Mouse (Mus musculus): ENCODE results near the gene Gsto1. TPM values are rescaled to one million over a fixed set of nuclear protein-coding genes. Genes with fewer than 3 reads are reported as not detected.
A peak's percentile ranks its signal among the peaks of the same experiment; 100 is the strongest.
"Not testable (repeated sequence)": the region's sequence is repeated elsewhere in the genome, so short reads cannot be mapped to it uniquely, and the experiment has no call there.

The Gsto1 gene
- polyA plus RNA-seq, 1 experiment = 40.5 TPM

DNA sequence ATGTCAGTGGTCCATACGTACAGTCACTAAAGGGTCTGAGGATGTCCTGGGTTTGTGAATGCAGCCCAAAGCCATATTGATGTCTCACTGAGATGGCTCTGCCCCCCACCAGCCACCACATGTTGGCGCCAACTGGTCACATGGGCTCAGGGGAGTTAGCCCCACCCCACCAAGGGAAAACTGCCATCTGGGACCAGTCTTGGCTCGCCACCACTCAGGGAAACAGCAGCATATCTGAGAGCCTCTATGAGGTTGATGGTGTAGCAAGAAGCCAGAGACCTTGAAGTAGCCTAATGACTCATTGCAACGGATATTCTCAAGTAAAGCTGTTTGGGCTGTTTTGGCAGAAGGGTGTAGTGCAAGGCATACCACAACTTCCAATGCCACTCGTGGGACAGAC, 30.7 kb upstream of the Gsto1 start:
- 55% methylated on average over 5 of the region's 5 CpGs for WGBS
- H3K27me3 ChIP-seq (ENCODE audit: control insufficient read depth, insufficient read depth, low read length) = no peaks in the 10 kb centered on the region
- no peak for DNase-seq
- H3K4me3 ChIP-seq (replicated peaks; ENCODE audit: insufficient read depth, low read depth, low read length) = no peak overlapping the region
- H3K4me1 ChIP-seq (ENCODE audit: control insufficient read depth, insufficient read depth, low read length) = no peaks in the 10 kb centered on the region
- TF ChIP-seq POLR2A (IDR thresholded peaks at IDR 0.05; ENCODE audit: borderline replicate concordance, insufficient read depth, low read length) (no peak), CTCF (IDR thresholded peaks at IDR 0.05; ENCODE audit: borderline replicate concordance, insufficient read depth, low read depth, low read length) (no peak)
- no peak overlapping the region for H3K27ac ChIP-seq (ENCODE audit: insufficient read depth, low read length)

DNA sequence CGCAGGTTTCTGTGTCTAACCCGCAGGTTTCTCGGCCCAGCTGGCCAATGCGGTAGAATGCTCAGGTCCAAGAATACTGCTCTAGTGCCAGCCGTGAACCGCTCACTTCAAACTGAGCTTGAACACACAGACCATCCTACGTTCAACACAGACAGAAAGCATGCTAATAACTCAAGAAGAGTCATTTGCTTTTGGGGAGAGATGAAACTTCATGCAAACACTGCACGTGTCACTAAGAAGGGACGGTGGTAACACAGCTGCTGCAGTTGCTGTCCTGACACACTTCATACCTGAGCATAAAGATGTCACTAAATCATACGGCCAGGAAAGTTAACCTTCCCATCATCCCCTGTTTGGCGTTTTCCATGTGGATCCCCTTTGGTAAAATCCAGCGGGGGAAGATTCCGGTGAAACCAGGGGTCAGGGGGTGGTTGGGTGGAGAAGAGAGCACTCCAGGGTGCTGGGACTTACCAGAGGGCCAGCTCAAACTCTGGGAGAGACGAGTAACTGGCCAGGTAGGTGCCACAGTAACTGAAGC, 24.8 kb upstream of the Gsto1 start:
- no peaks in the 10 kb centered on the region for H3K27me3 ChIP-seq (ENCODE audit: control insufficient read depth, insufficient read depth, low read length)
- H3K4me3 ChIP-seq (replicated peaks; ENCODE audit: insufficient read depth, low read depth, low read length) = no peak overlapping the region
- 83% methylated on average over 14 of the region's 14 CpGs for WGBS
- TF ChIP-seq POLR2A (IDR thresholded peaks at IDR 0.05; ENCODE audit: borderline replicate concordance, insufficient read depth, low read length) (no peak), CTCF (IDR thresholded peaks at IDR 0.05; ENCODE audit: borderline replicate concordance, insufficient read depth, low read depth, low read length) (no peak)
- no peaks in the 10 kb centered on the region for H3K4me1 ChIP-seq (ENCODE audit: control insufficient read depth, insufficient read depth, low read length)
- H3K27ac ChIP-seq (ENCODE audit: insufficient read depth, low read length) = no peak overlapping the region
- DNase-seq = no peak

DNA sequence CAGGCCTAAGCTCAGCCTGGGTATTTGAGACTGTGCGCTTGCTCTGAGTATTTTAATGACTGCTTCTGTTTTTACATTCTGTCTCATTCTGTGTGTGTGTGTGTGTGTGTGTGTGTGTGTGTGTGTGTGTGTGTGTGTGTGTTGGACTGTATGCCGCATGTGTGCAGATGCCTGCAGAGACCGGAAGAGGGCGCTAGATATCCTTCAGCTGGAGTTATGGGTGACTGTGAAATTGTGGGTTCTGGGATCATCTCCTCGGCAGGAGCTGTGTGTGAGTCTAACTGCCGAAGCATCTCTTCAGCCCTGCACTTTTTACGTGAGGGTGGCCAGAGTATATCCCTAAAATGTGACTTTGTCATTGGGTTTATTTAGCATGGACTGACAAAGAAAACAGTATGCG, 23.7 kb upstream of the Gsto1 start:
- no peak overlapping the region for H3K4me3 ChIP-seq (replicated peaks; ENCODE audit: insufficient read depth, low read depth, low read length)
- 96% methylated on average over 8 of the region's 8 CpGs for WGBS
- DNase-seq = no peak
- no peaks in the 10 kb centered on the region for H3K27me3 ChIP-seq (ENCODE audit: control insufficient read depth, insufficient read depth, low read length)
- no peaks in the 10 kb centered on the region for H3K4me1 ChIP-seq (ENCODE audit: control insufficient read depth, insufficient read depth, low read length)
- TF ChIP-seq CTCF (IDR thresholded peaks at IDR 0.05; ENCODE audit: borderline replicate concordance, insufficient read depth, low read depth, low read length) (no peak), POLR2A (IDR thresholded peaks at IDR 0.05; ENCODE audit: borderline replicate concordance, insufficient read depth, low read length) (no peak)
- H3K27ac ChIP-seq (ENCODE audit: insufficient read depth, low read length) = no peak overlapping the region

DNA sequence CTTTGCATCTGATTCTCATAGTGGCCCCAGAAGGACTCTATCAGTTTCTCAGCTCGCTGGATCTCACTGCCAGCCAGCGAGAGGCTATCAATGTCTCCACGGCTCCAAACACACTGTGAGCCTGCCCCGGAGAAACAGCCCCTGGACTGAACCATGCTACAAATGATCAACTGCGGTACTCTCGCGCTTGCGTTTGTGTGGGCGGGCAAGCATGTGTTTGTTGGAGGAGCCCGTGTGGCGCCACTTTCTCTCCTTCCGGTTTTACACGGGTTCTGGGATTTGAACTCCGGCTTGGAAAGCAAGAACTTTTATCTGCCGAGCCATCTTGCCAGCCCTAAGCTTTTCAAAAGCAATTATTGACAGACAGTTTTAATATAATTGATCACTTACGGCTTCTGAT, 22.5 kb upstream of the Gsto1 start:
- Histone ChIP-seq H3K27me3 (ENCODE audit: control insufficient read depth, insufficient read depth, low read length) (peaks cover 2% of the 10 kb centered on the region; the same call in 1 of the 2 replicates), H3K27ac (ENCODE audit: insufficient read depth, low read length) (no peak overlapping the region), H3K4me1 (ENCODE audit: control insufficient read depth, insufficient read depth, low read length) (no peaks in the 10 kb centered on the region), H3K4me3 (replicated peaks; ENCODE audit: insufficient read depth, low read depth, low read length) (no peak overlapping the region)
- DNase-seq = no peak
- WGBS = 83% methylated on average over 16 of the region's 16 CpGs
- no peak for TF ChIP-seq CTCF (IDR thresholded peaks at IDR 0.05; ENCODE audit: borderline replicate concordance, insufficient read depth, low read depth, low read length)
- TF ChIP-seq POLR2A (IDR thresholded peaks at IDR 0.05; ENCODE audit: borderline replicate concordance, insufficient read depth, low read length) = no peak

DNA sequence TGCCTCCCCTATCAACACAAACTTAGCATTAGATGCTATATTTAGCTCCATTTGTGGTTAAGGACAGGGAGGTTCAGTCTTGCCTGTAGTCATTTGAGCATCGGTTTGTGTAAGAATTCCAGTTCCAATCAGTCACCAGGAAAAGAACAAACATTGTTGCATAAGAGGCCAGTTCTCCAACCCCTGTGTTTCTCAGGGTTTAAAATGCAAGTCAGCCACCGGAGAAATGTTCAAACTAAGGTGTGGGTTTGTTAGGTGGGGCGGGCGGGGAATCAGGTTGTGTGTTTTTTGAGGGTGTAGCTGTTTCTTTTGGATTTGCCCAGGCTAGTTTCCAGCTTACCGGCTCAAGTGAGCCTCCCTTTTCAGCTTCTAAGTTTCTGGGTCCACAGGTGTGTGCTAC, 20.2 kb upstream of the Gsto1 start:
- H3K27ac ChIP-seq (ENCODE audit: insufficient read depth, low read length) = no peak overlapping the region
- DNase-seq = no peak
- TF ChIP-seq POLR2A (IDR thresholded peaks at IDR 0.05; ENCODE audit: borderline replicate concordance, insufficient read depth, low read length) (no peak), CTCF (IDR thresholded peaks at IDR 0.05; ENCODE audit: borderline replicate concordance, insufficient read depth, low read depth, low read length) (no peak)
- H3K4me3 ChIP-seq (replicated peaks; ENCODE audit: insufficient read depth, low read depth, low read length) = no peak overlapping the region
- H3K4me1 ChIP-seq (ENCODE audit: control insufficient read depth, insufficient read depth, low read length) = no peaks in the 10 kb centered on the region
- WGBS = 91% methylated on average over 5 of the region's 5 CpGs
- peaks cover 2% of the 10 kb centered on the region; the same call in 1 of the 2 replicates for H3K27me3 ChIP-seq (ENCODE audit: control insufficient read depth, insufficient read depth, low read length)

DNA sequence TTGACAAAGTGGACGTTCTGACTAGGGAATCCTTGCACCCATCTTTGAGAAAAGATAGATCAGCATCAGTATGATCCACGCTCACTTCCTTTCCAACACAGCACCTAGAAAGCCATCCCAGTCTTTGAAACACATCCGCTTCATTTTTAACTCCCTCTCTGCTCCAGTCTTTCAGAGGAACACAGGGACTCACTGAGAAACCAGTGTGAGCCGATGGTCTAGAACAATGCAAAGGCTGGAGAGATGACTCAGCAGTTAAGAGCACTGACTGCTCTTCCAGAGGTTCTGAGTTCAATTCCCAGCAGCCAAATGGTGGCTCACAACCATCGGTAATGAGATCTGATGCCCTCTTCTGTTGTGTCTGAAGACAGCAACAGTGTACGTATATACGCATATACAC, 19.0 kb upstream of the Gsto1 start:
- Histone ChIP-seq H3K27me3 (ENCODE audit: control insufficient read depth, insufficient read depth, low read length) (peaks cover 2% of the 10 kb centered on the region; the same call in 1 of the 2 replicates), H3K4me1 (ENCODE audit: control insufficient read depth, insufficient read depth, low read length) (no peaks in the 10 kb centered on the region), H3K27ac (ENCODE audit: insufficient read depth, low read length) (no peak overlapping the region), H3K4me3 (replicated peaks; ENCODE audit: insufficient read depth, low read depth, low read length) (no peak overlapping the region)
- no peak for DNase-seq
- TF ChIP-seq CTCF (IDR thresholded peaks at IDR 0.05; ENCODE audit: borderline replicate concordance, insufficient read depth, low read depth, low read length) = no peak
- whole genome bisulfite sequencing = 81% methylated on average over 7 of the region's 7 CpGs

DNA sequence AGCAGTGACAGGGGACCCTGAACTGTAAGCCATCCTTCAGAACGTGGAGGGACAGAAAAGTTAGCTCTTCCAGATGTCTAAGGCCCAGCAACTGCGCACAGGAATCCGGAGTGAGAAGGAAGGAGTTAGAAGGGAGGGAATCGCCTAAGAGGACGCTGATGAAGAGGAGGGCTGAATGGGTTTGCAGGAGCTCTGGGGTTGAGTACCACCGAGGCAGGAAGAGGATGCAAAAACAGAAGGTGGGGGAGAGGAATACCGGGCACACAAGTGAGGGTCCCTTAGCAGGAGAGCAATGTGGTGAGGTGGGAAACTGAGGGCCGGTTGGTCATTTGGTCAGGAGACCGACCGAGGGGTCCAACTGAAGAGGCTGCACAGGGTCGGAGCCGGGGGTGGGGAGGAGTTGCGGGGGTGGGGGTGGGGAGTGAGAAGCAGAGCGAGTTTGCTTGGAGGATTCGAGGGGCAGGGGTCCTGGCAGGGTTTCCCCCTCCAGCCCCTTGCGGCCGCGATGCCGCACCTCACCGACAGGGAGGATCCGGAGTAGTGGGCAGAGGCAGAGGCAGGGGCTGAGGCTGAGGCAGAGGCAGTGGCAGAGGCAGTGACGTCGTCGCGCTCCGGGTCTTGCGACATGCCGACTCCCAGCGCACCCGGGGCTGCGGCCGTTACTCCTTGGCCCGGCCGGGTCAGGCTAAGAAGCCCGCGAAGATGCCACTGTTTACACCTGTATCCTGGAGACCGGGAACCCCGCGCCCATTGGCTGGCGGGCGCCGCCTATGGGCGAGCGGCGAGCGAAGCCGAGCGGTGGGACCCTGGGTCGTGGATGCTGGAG, 17.9 kb upstream of the Gsto1 start:
- H3K27ac ChIP-seq (ENCODE audit: insufficient read depth, low read length) = no peak overlapping the region
- peaks cover 2% of the 10 kb centered on the region; the same call in 1 of the 2 replicates for H3K27me3 ChIP-seq (ENCODE audit: control insufficient read depth, insufficient read depth, low read length)
- TF ChIP-seq POLR2A (IDR thresholded peaks at IDR 0.05; ENCODE audit: borderline replicate concordance, insufficient read depth, low read length) (no peak), CTCF (IDR thresholded peaks at IDR 0.05; ENCODE audit: borderline replicate concordance, insufficient read depth, low read depth, low read length) (peak; percentile 39; the same call in 1 of the 2 replicates)
- H3K4me3 ChIP-seq (replicated peaks; ENCODE audit: insufficient read depth, low read depth, low read length) = peak overlapping the region; percentile 63
- no peaks in the 10 kb centered on the region for H3K4me1 ChIP-seq (ENCODE audit: control insufficient read depth, insufficient read depth, low read length)
- peak; percentile 54 to 59 for DNase-seq
- 5% methylated on average over 49 of the region's 49 CpGs for WGBS

DNA sequence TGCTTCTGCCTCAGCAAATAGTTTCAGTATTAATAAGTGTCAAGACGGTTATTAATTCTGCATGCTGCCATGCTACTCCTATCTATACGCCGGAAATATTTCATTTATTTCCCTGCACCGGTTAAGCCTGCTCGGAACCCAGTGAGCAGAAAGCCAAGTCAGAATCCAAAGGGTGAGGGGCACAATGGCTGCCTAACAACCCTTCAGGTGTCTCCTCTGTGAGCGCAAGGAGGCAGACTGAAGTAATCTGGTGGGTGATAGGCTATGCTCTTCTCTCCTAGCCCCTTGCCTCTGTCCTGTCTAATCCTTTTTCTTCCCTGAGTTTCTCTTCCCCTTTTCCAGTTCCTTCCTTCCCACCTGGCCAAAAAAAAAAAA, 17.3 kb upstream of the Gsto1 start:
- Histone ChIP-seq H3K4me3 (replicated peaks; ENCODE audit: insufficient read depth, low read depth, low read length) (peak overlapping the region; percentile 63), H3K27me3 (ENCODE audit: control insufficient read depth, insufficient read depth, low read length) (peaks cover 2% of the 10 kb centered on the region; the same call in 1 of the 2 replicates), H3K4me1 (ENCODE audit: control insufficient read depth, insufficient read depth, low read length) (no peaks in the 10 kb centered on the region), H3K27ac (ENCODE audit: insufficient read depth, low read length) (no peak overlapping the region)
- WGBS = under 1% methylated on average over 6 of the region's 6 CpGs
- DNase-seq = no peak
- TF ChIP-seq POLR2A (IDR thresholded peaks at IDR 0.05; ENCODE audit: borderline replicate concordance, insufficient read depth, low read length) (no peak), CTCF (IDR thresholded peaks at IDR 0.05; ENCODE audit: borderline replicate concordance, insufficient read depth, low read depth, low read length) (no peak)

DNA sequence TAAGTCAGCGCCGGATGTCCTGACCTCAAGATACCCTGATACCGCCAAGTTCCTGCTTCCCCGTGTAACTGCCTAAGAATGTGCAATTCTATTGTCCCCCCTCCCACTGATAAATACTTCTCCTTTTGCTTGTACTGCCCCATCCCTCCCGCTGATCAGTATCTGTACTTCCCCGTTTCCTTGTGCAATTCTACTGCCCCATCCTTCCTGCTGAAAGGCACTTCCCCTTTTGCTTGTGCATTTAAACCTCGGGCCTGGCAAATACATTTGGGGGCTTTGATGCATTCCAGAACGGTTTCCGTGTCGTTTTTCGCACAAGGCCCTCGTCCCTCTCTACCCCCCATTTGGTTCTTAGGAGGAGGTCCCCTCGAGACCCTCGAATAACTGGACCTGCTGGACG, 13.5 kb upstream of the Gsto1 start:
- H3K4me3 ChIP-seq (replicated peaks; ENCODE audit: insufficient read depth, low read depth, low read length); H3K27me3 ChIP-seq (ENCODE audit: control insufficient read depth, insufficient read depth, low read length); H3K4me1 ChIP-seq (ENCODE audit: control insufficient read depth, insufficient read depth, low read length); H3K27ac ChIP-seq (ENCODE audit: insufficient read depth, low read length); DNase-seq: not testable (repeated sequence)
- WGBS = 86% methylated on average over 15 of the region's 15 CpGs

Data from cerebellum, adult 2 months (tissue).